10 mouse cellular contexts compared by ENCODE assay signal in the genomic region with DNA sequence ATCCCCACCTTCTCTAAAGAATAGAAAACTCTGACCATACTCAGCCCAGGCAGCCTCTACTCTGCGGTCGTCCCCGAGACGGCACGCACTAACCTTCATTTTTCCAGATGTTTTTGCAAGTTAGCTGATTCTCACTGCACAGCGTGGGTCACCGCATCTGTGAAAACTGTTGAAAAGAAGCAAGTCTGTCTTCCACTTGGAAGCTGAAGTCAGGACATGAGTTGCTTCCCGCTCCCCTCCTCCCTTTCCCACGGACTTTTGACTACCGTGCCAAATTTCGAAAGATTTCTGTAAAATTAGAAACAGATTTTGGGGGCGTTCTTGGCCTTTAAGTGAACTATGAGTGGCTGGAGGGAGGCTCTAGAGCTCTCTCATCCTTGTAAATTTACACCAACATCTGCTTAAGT. TPM values are rescaled to one million over a fixed set of nuclear protein-coding genes. Genes with fewer than 3 reads are reported as not detected.
DNase-seq lines count a peak whose midpoint lies in the region; ATAC-seq and TF ChIP-seq lines count a peak whose summit lies in the region.
"Had no signal": no experiment of that assay in that cellular context is flagged by ENCODE, and none has a peak within 500 bp of the region (broad histone marks: within the 10 kb centered on the region; RNA-seq: fewer than 3 reads in every experiment).

A gene (minus strand): TSS at position 323 of the 407 bp plus-strand sequence.

- no peak for TF ChIP-seq CTCF in bone marrow macrophage, adult 2 months (IDR thresholded peaks at IDR 0.05; ENCODE audit: low read depth, low read length)

- H3K4me3 ChIP-seq in heart, embryonic 12.5 days: no peak within 1 kb of the TSS
- H3K4me3 ChIP-seq in bone marrow macrophage, adult 2 months (ENCODE audit: insufficient read depth, low read length): peak within 1 kb of the TSS; percentile 51
- H3K4me3 ChIP-seq in limb, embryonic 11.5 days (ENCODE audit: low read depth, low read length): no peak within 1 kb of the TSS; the same call in 1 of the 2 replicates
- H3K4me3 ChIP-seq in midbrain, embryonic 14.5 days (replicated peaks; ENCODE audit: low read depth, low read length): no peak within 1 kb of the TSS
- H3K4me3 ChIP-seq: liver, embryonic 15.5 days had no signal

- no peaks in the 10 kb centered on the region for H3K27me3 ChIP-seq in heart, embryonic 12.5 days (replicated peaks)
- H3K27me3 ChIP-seq in limb, embryonic 11.5 days (ENCODE audit: control insufficient read depth, insufficient read depth, low read length): no peaks in the 10 kb centered on the region
- H3K27me3 ChIP-seq in midbrain, embryonic 14.5 days (ENCODE audit: control insufficient read depth, insufficient read depth, low read length): no peaks in the 10 kb centered on the region
- H3K27me3 ChIP-seq: liver, embryonic 15.5 days had no signal

- no peaks in the 10 kb centered on the region for H3K36me3 ChIP-seq in heart, embryonic 12.5 days
- no peaks in the 10 kb centered on the region for H3K36me3 ChIP-seq in limb, embryonic 11.5 days (ENCODE audit: control insufficient read depth, insufficient read depth, low read length)
- H3K36me3 ChIP-seq in midbrain, embryonic 14.5 days (ENCODE audit: control insufficient read depth, insufficient read depth, low read length): no peaks in the 10 kb centered on the region
- H3K36me3 ChIP-seq: liver, embryonic 15.5 days had no signal

- whole genome bisulfite sequencing in heart, embryonic 12.5 days: 74% methylated on average over 12 of the region's 12 CpGs
- WGBS in limb, embryonic 11.5 days: 41% methylated on average over 12 of the region's 12 CpGs
- 92% methylated on average over 12 of the region's 12 CpGs for WGBS in midbrain, embryonic 14.5 days

- no peak within 1 kb of the TSS for H3K4me2 ChIP-seq in heart, embryonic 12.5 days
- H3K4me2 ChIP-seq in limb, embryonic 11.5 days (ENCODE audit: low read depth, severe bottlenecking): no peak within 1 kb of the TSS; the same call in 1 of the 2 replicates
- H3K4me2 ChIP-seq in midbrain, embryonic 14.5 days (ENCODE audit: low read length): no peak within 1 kb of the TSS
- H3K4me2 ChIP-seq: liver, embryonic 15.5 days had no signal

- peak; percentile 62 to 67 for DNase-seq in heart, adult 18-20 months
- peak; percentile 37 for DNase-seq in gastrocnemius, postnatal 10 days
- DNase-seq in limb, embryonic 11.5 days (ENCODE audit: low spot score): peak; percentile 52
- no peak for DNase-seq in layer of hippocampus, postnatal 10 days (ENCODE audit: low spot score in 2 of 2)
- no peak for DNase-seq in right cerebral cortex, postnatal 10 days (ENCODE audit: low spot score in 2 of 2)
- DNase-seq in midbrain, embryonic 14.5 days: no peak
- DNase-seq: cerebellum, adult 11 months had no signal

- H3K27ac ChIP-seq in heart, embryonic 12.5 days (ENCODE audit: poor library complexity, severe bottlenecking): no peak within 1 kb of the TSS
- H3K27ac ChIP-seq in bone marrow macrophage, adult 2 months (ENCODE audit: insufficient read depth, low read depth, low read length): no peak within 1 kb of the TSS
- no peak within 1 kb of the TSS; the same call in 1 of the 2 replicates for H3K27ac ChIP-seq in limb, embryonic 11.5 days (replicated peaks; ENCODE audit: low read depth, low read length)
- no peak within 1 kb of the TSS for H3K27ac ChIP-seq in midbrain, embryonic 14.5 days (replicated peaks; ENCODE audit: low read depth, low read length)
- H3K27ac ChIP-seq: liver, embryonic 15.5 days had no signal

- no peak for ATAC-seq in heart, embryonic 12.5 days (ENCODE audit: insufficient number of reproducible peaks, low FRiP score)
- peak; percentile 60; the same call in 1 of the 2 replicates for ATAC-seq in limb, embryonic 11.5 days (ENCODE audit: insufficient number of reproducible peaks, low FRiP score, low TSS enrichment, low read depth)
- no peak for ATAC-seq in midbrain, embryonic 14.5 days (ENCODE audit: low FRiP score, low TSS enrichment)

- TF ChIP-seq POLR2A in bone marrow macrophage, adult 2 months (IDR thresholded peaks at IDR 0.05; ENCODE audit: borderline replicate concordance, low read depth, low read length): no peak

- no peaks in the 10 kb centered on the region for H3K9me3 ChIP-seq in heart, embryonic 12.5 days (replicated peaks)
- H3K9me3 ChIP-seq in limb, embryonic 11.5 days (ENCODE audit: control insufficient read depth, low read length): no peaks in the 10 kb centered on the region
- no peaks in the 10 kb centered on the region for H3K9me3 ChIP-seq in midbrain, embryonic 14.5 days (ENCODE audit: control insufficient read depth, low read length)
- H3K9me3 ChIP-seq: liver, embryonic 15.5 days had no signal

- no peaks in the 10 kb centered on the region for H3K4me1 ChIP-seq in heart, embryonic 12.5 days (replicated peaks)
- peaks cover 13% of the 10 kb centered on the region for H3K4me1 ChIP-seq in bone marrow macrophage, adult 2 months (ENCODE audit: control insufficient read depth, insufficient read depth, low read length)
- H3K4me1 ChIP-seq in limb, embryonic 11.5 days (ENCODE audit: control insufficient read depth, insufficient read depth, low read length): no peaks in the 10 kb centered on the region; the same call in 1 of the 2 replicates
- no peaks in the 10 kb centered on the region for H3K4me1 ChIP-seq in midbrain, embryonic 14.5 days (ENCODE audit: control insufficient read depth, insufficient read depth, low read length)
- H3K4me1 ChIP-seq: liver, embryonic 15.5 days had no signal

- H3K9ac ChIP-seq in heart, embryonic 12.5 days: no peak within 1 kb of the TSS
- no peak within 1 kb of the TSS for H3K9ac ChIP-seq in limb, embryonic 11.5 days (ENCODE audit: low read length)
- no peak within 1 kb of the TSS for H3K9ac ChIP-seq in midbrain, embryonic 14.5 days (replicated peaks; ENCODE audit: low read length)
- H3K9ac ChIP-seq: liver, embryonic 15.5 days had no signal

RNA-seq across cellular contexts. Expression of the gene that starts here (rescaled TPM):
- 1 to 10 TPM; 2.2 to 3.5 TPM for total RNA-seq in heart, adult 18-20 months (2021)
- polyA plus RNA-seq in heart, embryonic 12.5 days (2016; fragmentation: Nextera tagmentation; extraction: Ambion mirVana): 0.34 and 0.41 TPM in 2 replicates
- polyA plus RNA-seq in bone marrow macrophage, adult 2 months (2012; ENCODE audit: insufficient read depth, insufficient read length, missing spikeins): 0.87 and 1.2 TPM in 2 replicates
- total RNA-seq in gastrocnemius, postnatal 10 days (2021): 10 to 100 TPM; 26.5 to 43.1 TPM
- polyA plus RNA-seq in limb, embryonic 11.5 days (2014; fragmentation: Nextera tagmentation; extraction: Ambion mirVana): 5.8 and 6.3 TPM in 2 replicates
- 1 to 10 TPM in 1 of 2 experiments, under 1 TPM in 1; 0.89 to 1.2 TPM for total RNA-seq in layer of hippocampus, postnatal 10 days (2021)
- polyA plus RNA-seq in midbrain, embryonic 14.5 days (2014; fragmentation: Nextera tagmentation; extraction: Ambion mirVana): 0.13 and 0.96 TPM in 2 replicates

Comparison
In these comparisons a context has a peak if more than half of its experiments do, and no peak if none do; other contexts are left out.
1. RNA of the gene that starts here (total RNA-seq): 26.5 to 43.1 TPM in gastrocnemius, postnatal 10 days; 2.2 to 3.5 TPM in heart, adult 18-20 months and 0.89 to 1.2 TPM in layer of hippocampus, postnatal 10 days; every median in the first group is over 4 times any median in the second.
2. DNase-seq: peak in heart, adult 18-20 months (2 of 2), gastrocnemius, postnatal 10 days (single experiment) and limb, embryonic 11.5 days (single experiment); none in layer of hippocampus, postnatal 10 days (0 of 2), right cerebral cortex, postnatal 10 days (0 of 2) and midbrain, embryonic 14.5 days (single experiment).